Mouse (Mus musculus) heart, adult 2 months (tissue): ENCODE data around the gene Vps26a.

Experiments
- CTCF ChIP-seq: fragments of 200-600 bp; IDR thresholded peaks from 2 replicates; pipeline ENCODE4 v1.8.1; 2022; ENCODE audit warnings: antibody characterized with exemption, mild to moderate bottlenecking, moderate library complexity
- POLR2A ChIP-seq: fragments of 200-500 bp; IDR thresholded peaks from 2 replicates; pipeline ENCODE4 v1.6.1; 2011; ENCODE audit warnings: mild to moderate bottlenecking, low read depth, low read length, control low read depth; ENCODE audit not compliant: insufficient read depth

GRCm38 (mm10) chr10:62474944-62475343, 11.7 kb downstream of the Vps26a start:
- TF ChIP-seq POLR2A (no peak), CTCF (no peak)
